Mouse (Mus musculus) heart, postnatal 14 days (tissue): ENCODE results near the gene Dyx1c1. TPM values are rescaled to one million over a fixed set of nuclear protein-coding genes. Genes with fewer than 3 reads are reported as not detected.
A peak's percentile ranks its signal among the peaks of the same experiment; 100 is the strongest.

Experiments
- DNase-seq, 2 experiments: peaks; one replicate each; pipeline ENCODE4 v3.0.0; 2021 to 2022
- intact Hi-C: fragments of 180-260 bp; cut with DNase I; formaldehyde crosslinking; loops from one replicate; pipeline ENCODE4 v1.15.1; 2025
- total RNA-seq, 2 experiments: library from RNA; stranded (reverse); gene quantifications; 2 replicates each; pipeline ENCODE4 v1.2.3; 2021

Gene Dyx1c1
- total RNA-seq, 2 experiments from 2014 or later, result 0.17 to 0.72 TPM

GRCm38 (mm10) chr9:72972435-72972834 is 13.8 kb downstream of the Dyx1c1 start:
- no peak for DNase-seq
- intact Hi-C loops, result no loop called here

DNA sequence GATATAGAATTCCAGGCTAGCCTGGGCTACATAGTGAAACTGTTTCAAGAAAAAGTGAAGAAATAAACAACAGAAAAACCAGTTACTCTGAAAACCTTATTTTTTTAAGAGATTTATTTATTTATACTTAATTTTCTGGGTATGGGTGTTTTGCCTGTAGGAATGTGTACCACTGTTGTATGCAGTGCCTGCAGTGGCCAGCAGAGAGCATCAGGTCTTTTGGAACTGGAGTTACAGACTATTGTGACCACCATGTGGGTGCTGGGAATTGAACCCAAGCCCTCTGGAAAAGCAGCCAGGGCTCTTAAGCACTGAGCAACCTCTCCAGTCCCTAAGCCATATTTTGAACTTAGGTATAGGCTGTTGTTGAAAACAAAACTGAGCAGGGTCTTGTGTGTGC is 14.4 kb downstream of the Dyx1c1 start:
- intact Hi-C loops, result no loop called here
- no peak for DNase-seq

GRCm38 (mm10) chr9:72974734-72975133 is 16.1 kb downstream of the Dyx1c1 start:
- intact Hi-C loops, result no loop called here
- no peak for DNase-seq

GRCm38 (mm10) chr9:72975242-72975641 is 16.7 kb downstream of the Dyx1c1 start:
- intact Hi-C loops, result no loop called here
- DNase-seq, result no peak

- intact Hi-C loops, result no loop called here
- no peak for DNase-seq
These were observed 24.5 kb downstream of the Dyx1c1 start for GRCm38 (mm10) chr9:72983066-72983465.

DNA sequence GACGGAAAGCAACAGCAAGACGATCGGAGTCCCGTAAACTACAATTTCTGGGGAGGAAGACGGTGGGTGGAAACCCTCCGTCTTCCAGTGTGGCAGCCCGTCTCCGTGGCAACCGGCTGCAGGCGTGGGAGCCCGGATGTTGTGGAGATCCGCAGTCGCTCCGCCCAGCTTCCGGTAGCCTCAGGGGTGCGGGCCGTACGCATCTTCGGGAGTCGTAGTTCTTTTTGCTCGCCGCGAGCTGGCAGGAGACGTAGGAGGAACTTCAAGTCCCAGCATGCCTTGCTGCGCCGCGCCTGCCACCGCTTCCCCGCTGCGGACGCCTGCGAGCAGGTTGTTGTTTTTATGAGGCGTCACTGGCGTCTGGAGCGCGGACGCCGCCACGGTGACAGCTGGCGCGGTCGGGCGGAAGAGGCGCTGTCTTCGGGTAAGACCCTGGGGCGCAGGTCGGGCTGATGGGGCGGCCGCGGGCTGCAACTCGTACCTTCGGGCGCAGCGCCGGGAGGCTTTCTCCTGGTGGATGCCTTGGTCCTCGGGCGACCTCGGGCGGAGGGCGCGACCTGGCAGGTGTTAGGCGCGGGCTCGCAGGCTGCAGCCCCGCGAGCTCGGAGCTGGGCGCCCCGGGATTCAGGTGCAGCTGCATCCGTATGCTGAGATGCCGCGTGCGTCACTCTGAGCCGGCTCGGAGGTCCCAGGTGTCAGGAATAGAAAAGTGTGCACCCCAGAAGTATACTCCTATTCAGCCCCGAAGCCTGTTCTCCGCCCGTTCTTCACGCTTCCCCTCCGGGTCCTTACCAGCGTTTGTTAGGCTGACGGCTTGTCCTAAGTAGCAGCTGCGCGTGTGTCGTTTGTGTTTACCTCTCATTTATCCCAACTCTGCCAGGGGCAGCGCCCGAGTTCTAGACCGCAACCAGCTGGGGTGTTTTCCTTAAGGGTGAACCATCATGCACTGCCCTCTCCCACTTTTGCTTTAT is 26.9 kb downstream of the Dyx1c1 start, which contains the start of the genes Ccpg1os and Ccpg1:
Gene Ccpg1os, minus strand, starts transcription at position 133 of the 971 bp plus-strand sequence.
Gene Ccpg1, plus strand, starts transcription at position 180 of the 971 bp plus-strand sequence.
- intact Hi-C loops, result no loop called here
- DNase-seq, result peak; percentile 94 to 95

DNA sequence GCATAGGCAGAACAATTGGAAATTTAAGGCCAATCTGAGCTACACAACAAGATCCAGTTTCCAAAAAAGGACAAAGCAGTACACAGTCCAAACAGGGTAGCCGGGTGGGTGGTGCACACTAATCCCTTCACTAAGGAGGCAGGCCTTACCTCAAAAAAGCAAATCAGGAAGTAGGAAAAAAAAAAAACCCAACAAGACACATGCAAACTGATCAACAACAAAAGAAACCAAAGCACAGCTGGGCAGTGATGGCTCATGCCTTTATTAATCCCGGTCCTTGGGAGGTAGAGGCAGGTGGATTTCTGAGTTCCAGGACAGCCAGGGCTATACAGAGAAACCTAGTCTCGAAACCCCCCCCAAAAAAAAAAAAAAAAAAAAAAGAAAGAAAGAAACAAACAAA is 29.1 kb downstream of the Dyx1c1 start:
- no peak for DNase-seq
- intact Hi-C loops, result no loop called here

- DNase-seq, result no peak
- intact Hi-C loops, result no loop called here
These were observed 30.1 kb downstream of the Dyx1c1 start for GRCm38 (mm10) chr9:72988706-72989105.

DNA sequence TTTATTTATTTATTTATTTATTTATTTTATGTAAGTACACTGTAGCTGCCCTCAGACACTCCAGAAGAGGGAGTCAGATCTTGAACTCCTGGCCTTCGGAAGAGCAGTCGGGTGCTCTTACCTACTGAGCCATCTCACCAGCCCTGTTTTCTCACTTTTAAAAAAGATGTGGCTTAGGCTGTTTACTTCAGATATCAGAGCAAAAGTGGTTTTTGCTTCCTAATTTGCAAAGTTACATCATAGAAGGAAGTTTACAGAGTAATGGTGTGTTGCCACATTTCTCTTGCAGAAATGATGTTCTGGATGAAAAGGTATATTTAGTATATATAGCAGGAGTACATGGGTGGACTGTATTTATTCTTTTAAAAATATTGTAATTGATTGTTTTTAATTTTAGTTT is 32.8 kb downstream of the Dyx1c1 start:
- intact Hi-C loops, result no loop called here
- no peak for DNase-seq

GRCm38 (mm10) chr9:72992576-72992975 is 34.0 kb downstream of the Dyx1c1 start:
- intact Hi-C loops, result no loop called here
- DNase-seq, result no peak

GRCm38 (mm10) chr9:72996167-72996566 is 37.6 kb downstream of the Dyx1c1 start:
- intact Hi-C loops, result no loop called here
- no peak for DNase-seq

GRCm38 (mm10) chr9:72996806-72997205 is 38.2 kb downstream of the Dyx1c1 start:
- DNase-seq, result no peak
- intact Hi-C loops, result no loop called here

DNA sequence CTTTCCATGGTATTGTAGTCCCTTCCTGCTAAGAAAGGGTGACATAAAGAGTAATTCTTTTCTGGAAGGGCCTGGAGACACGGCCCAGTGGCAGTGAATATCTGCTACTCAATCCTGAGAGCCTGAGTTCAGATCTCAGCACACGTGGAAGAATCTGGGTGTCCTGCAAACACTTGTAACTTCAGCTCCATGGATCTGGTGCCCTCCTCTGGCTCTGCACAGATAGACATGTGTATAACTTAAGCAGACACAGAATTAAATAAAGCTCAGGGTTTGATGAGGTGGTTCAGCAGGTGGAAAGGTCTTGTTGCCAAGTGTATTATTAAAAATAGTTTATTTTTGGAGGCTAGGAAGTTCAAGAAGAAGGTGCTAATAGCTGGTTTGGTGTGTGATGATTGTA is 41.9 kb downstream of the Dyx1c1 start:
- DNase-seq, result no peak
- intact Hi-C loops, result no loop called here

DNA sequence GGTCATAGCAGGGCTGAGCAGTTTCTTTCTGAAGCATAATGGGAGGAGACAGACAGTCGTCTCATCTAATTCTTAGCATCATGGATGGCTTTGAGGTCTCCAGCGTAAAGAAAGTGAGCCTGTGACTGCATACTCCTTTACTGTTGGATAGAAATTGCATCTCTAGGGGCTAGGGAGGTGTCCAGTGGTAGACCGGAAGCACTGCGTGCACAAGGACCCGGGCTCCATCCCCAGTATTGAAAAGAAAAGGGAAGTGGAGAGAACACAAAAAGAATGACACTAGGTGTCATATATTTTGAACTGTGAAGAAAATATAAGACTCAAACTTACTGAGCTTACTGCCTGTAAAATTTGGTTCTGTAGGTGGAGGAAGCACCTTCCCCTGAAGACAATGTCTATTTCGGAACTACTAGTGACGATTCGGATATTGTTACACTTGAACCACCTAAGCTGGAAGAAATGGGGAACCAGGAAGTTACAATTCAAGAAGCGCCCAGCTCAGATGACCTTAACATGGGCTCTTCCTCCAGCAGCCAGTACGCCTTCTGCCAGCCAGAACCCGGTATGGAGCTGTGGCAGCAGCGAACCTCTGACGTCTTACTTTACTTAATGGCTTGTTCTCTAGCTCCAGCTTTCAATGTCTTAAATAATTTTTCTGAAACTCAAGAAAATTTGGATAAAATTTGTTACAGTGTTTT is 42.9 kb downstream of the Dyx1c1 start:
- intact Hi-C loops, result no loop called here
- DNase-seq, result no peak

GRCm38 (mm10) chr9:73002177-73002576 is 43.6 kb downstream of the Dyx1c1 start:
- intact Hi-C loops, result no loop called here
- no peak for DNase-seq

DNA sequence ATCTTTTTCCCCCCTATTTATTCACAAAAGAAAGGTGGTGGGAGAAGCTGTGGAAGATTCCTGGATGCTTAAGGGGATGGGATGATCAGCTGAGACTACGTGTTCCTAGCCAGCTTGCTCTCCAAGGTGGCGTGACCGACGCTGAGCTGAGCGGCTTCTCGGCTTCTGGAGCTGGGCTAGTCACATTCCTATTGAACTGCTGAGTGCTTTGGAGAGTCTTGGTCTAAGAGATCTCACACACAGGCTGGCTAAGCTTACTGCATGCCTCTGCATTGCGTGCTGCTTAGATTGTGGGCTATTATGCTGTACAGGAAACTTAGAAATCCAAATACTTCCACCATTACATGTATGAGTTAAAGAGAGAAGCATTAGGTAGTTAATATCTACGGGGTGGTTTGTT is 45.5 kb downstream of the Dyx1c1 start:
- no peak for DNase-seq
- intact Hi-C loops, result no loop called here

- intact Hi-C loops, result no loop called here
- DNase-seq, result no peak
These were observed 46.5 kb downstream of the Dyx1c1 start for GRCm38 (mm10) chr9:73005106-73005505.

DNA sequence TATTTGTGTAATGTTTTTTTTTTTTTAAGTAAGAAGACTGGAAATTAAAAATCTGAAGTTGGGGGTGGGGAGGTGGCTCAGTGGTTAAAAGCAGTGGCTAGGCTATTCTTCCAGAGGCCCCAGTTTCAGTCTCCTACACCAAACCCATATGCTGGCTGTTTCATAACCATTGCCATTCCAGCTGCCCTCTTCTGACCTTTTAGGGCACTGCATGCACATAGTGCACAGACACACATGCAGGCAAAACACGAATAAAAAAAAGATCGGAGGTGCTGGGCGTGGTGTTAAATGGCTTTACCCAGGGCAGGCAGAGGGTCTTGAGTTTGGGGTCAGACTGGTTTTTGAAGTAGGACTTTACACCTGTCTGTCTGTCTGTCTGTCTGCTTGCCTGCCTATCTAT is 47.6 kb downstream of the Dyx1c1 start:
- intact Hi-C loops, result no loop called here
- no peak for DNase-seq

- DNase-seq, result no peak
- intact Hi-C loops, result no loop called here
These were observed 49.8 kb downstream of the Dyx1c1 start for GRCm38 (mm10) chr9:73008384-73008783.

DNA sequence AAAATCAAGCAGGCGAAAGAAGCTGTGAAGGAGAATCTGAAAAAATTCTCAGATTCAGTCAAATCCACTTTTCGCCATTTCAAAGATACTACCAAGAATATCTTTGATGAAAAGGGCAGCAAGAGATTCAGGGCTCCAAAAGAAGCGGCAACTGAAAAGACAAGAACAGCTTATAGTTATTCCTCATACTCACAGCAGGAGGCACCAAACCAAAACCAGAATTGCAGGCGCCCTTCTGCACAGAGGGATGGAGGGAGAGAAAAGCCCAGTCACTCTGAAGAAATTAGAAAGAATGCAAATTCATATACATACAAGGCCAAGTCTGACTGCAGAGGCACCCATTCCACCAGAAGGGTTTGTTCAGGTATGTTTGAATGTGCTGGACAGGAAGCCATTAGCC is 54.0 kb downstream of the Dyx1c1 start:
- intact Hi-C loops, result no loop called here
- DNase-seq, result no peak

- intact Hi-C loops, result no loop called here
- DNase-seq, result no peak
These were observed 56.1 kb downstream of the Dyx1c1 start for GRCm38 (mm10) chr9:73014724-73015123.

GRCm38 (mm10) chr9:73019841-73020240 is 61.3 kb downstream of the Dyx1c1 start:
- intact Hi-C loops, result no loop called here
- no peak for DNase-seq
